Mouse (Mus musculus) liver, adult 2 months (tissue): ENCODE results near the gene Castor1. TPM values are rescaled to one million over a fixed set of nuclear protein-coding genes. Genes with fewer than 3 reads are reported as not detected.
A peak's percentile ranks its signal among the peaks of the same experiment; 100 is the strongest.

Experiments
- DNase-seq: peaks from one replicate; pipeline ENCODE4 v3.0.0-alpha.2; 2011; ENCODE audit warnings: low read depth, low spot score; ENCODE audit errors: extremely low read depth
- H3K27ac ChIP-seq: fragments of 200-500 bp; replicated peaks from 2 replicates; pipeline ENCODE4 v1.5.1; 2012; ENCODE audit warnings: low read depth, mild to moderate bottlenecking, control low read depth, inconsistent platforms, low read length; ENCODE audit not compliant: insufficient read depth
- H3K27me3 ChIP-seq: fragments of 200-500 bp; 2 replicates; pipeline ENCODE4 v1.6.1; 2012; ENCODE audit warnings: mild to moderate bottlenecking, moderate library complexity, low read length, inconsistent platforms; ENCODE audit not compliant: control insufficient read depth, insufficient read depth
- H3K36me3 ChIP-seq: fragments of 200-500 bp; 2 replicates; pipeline ENCODE4 v1.6.1; 2012; ENCODE audit warnings: low read length, inconsistent platforms; ENCODE audit not compliant: control insufficient read depth, insufficient read depth
- H3K4me1 ChIP-seq: fragments of 200-500 bp; 2 replicates; pipeline ENCODE4 v1.6.1; 2011; ENCODE audit warnings: low read length; ENCODE audit not compliant: control insufficient read depth, insufficient read depth
- H3K4me3 ChIP-seq: fragments of 200-500 bp; 2 replicates; pipeline ENCODE4 v1.5.1; 2011; ENCODE audit warnings: low read depth, mild to moderate bottlenecking, control low read depth, low read length, moderate library complexity; ENCODE audit not compliant: insufficient read depth
- H3K79me2 ChIP-seq: fragments of 200-500 bp; 2 replicates; pipeline ENCODE4 v1.6.1; 2012; ENCODE audit warnings: inconsistent platforms, mild to moderate bottlenecking, low read length, moderate library complexity; ENCODE audit not compliant: control insufficient read depth, insufficient read depth
- H3K9ac ChIP-seq: fragments of 200-500 bp; 2 replicates; pipeline ENCODE4 v1.6.1; 2012; ENCODE audit warnings: low read depth, mild to moderate bottlenecking, control low read depth, inconsistent platforms, low read length
- CTCF ChIP-seq: fragments of 200-500 bp; IDR thresholded peaks from 2 replicates; pipeline ENCODE4 v1.5.1; 2011; ENCODE audit warnings: low read depth, low read length, control low read depth
- POLR2A ChIP-seq: fragments of 200-500 bp; IDR thresholded peaks from 2 replicates; pipeline ENCODE4 v1.6.1; 2011; ENCODE audit warnings: low read length, control low read depth; ENCODE audit not compliant: insufficient read depth; ENCODE audit errors: extremely low read depth
- WGBS: fragments of 180-500 bp; shearing (Covaris S2); methylation state at CpG from one replicate; pipeline ENCODE4 v1.1.7; 2018; 5-methylcytosine and 5-hydroxymethylcytosine counted together
- polyA plus RNA-seq: library from polyadenylated mRNA; depleted of rRNA; stranded (reverse); fragments of >200 nt; gene quantifications from 2 replicates; pipeline ENCODE4 v1.2.3, GENCODE M21; 2012
- total RNA-seq: library from RNA; depleted of rRNA; stranded (reverse); fragments of >200 nt; gene quantifications from 2 replicates; pipeline ENCODE4 v1.2.3, GENCODE M21; 2014

The Castor1 gene
- total and polyA plus RNA-seq, 2 experiments, result 1.4 to 2.5 TPM

DNA sequence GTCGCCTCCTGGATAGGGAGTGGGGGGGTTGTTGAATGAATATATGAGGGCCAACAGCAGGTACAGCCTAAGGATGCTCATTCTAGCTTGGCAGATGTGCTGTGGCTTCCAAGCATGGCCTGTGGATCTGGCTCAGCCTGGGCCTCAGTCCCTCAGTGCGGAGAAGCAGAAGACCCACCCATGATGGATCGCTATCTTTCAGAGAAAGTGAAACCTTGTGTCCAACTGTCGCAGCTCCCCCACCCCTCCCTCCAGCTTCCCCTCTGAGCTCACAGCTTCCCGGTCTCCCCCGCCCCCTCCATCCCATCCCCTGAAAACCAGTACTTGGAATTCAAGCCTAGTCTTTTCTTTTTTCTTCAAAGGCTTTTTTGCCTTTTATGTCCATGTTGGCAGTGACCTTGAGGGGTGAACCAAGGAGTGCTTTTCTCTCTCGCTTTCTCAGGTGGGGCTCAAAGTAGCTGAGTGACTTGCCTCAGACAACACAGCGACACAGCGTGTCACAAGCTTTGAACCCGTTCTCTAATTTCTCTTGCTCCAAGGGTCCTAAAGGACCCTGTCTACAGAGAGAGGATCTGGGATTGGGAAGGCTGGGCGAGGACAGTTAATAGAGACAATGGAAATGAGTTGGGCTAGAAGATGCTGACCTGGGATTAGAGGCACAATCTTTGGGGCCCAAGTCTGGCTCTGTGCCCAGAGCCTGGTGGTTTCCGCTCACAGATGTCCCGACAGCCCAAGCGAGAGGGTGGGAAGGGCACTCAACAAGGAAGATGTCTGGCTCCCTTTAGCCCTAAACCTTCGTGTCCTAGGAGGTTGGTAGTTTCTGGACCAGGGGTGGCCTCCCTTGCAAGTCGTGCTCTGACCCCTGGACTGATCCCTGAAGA is 17.9 kb downstream of the Castor1 start, which contains the start of gene Osm:
Gene Osm (plus strand): TSS at position 756 of the 881 bp plus-strand sequence.
- 82% methylated on average over 16 of the region's 16 CpGs for WGBS
- no peak for TF ChIP-seq CTCF
- TF ChIP-seq POLR2A, result no peak

DNA sequence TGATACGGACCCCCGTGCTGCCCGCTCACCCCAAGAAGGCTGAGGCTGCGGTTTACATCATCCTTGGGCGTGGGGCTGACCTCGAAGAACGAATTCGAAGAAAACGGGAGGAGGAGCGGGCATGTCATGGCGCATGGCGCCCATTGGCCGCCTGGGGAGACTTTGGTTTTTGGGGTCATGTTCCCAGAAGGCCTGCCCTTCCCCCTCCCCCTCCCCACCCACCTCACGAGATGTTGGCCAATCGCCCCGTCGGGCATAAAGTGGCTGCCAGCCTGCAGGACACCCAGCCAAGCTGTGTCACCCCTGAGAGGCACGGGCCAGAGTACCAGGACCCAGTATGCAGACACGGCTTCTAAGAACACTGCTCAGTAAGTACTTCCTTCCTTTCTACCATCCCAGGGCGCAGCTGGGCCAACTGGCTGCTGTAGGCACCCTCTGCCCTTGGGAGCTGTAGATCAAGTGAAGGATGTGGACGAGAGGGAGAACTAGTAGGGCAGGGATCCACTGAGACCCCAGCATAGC is 18.6 kb downstream of the Castor1 start:
- TF ChIP-seq POLR2A (no peak), CTCF (no peak)
- WGBS, result 88% methylated on average over 21 of the region's 21 CpGs
- no peaks in the 10 kb centered on the region for H3K36me3 ChIP-seq
- no peak for DNase-seq
- no peaks in the 10 kb centered on the region for H3K27me3 ChIP-seq
- H3K79me2 ChIP-seq, result no peaks in the 10 kb centered on the region
- no peak overlapping the region; the same call in 1 of the 2 replicates for H3K4me3 ChIP-seq
- no peak overlapping the region for H3K27ac ChIP-seq
- no peak overlapping the region for H3K9ac ChIP-seq
- no peaks in the 10 kb centered on the region for H3K4me1 ChIP-seq

More for the DNA sequence above, 17.9 kb downstream of the Castor1 start, which contains the start of gene Osm:
- peak within 1 kb of the TSS; percentile 36; the same call in 1 of the 2 replicates for H3K4me3 ChIP-seq
- DNase-seq, result no peak
- no peak within 1 kb of the TSS for H3K27ac ChIP-seq
- H3K4me1 ChIP-seq, result no peaks in the 10 kb centered on the region
- H3K27me3 ChIP-seq, result no peaks in the 10 kb centered on the region
- no peak within 1 kb of the TSS for H3K9ac ChIP-seq
- H3K36me3 ChIP-seq, result no peaks in the 10 kb centered on the region
- no peaks in the 10 kb centered on the region for H3K79me2 ChIP-seq

DNA sequence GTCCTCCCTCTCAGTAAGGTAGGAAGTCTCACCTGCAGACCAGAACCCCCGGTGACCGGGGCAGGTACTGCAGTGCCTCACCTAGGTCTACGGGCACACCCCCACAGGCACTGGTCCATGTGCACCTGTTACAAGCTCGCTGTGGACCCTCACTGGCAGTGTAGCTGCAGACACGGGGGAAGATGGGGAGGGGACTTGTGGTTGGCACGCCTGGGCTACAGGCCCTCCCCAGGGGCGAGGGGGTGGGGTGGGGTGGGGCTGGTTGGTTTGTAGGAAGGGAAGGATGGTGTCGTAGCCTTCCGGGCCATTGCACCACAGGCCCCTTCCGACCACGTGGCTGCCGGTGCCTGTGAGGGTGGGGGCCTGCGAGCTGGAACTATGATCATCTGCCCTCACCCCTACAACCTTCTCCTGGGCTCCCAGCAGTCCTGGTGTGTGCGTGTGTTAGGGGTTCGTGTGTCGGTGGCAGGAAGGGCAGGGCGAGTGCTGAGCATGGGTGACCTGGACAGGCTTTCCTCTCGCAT is 19.4 kb downstream of the Castor1 start:
- H3K27me3 ChIP-seq, result no peaks in the 10 kb centered on the region
- TF ChIP-seq CTCF (0 out of 2 replicates have a peak, but pooled peaks have one; percentile 6), POLR2A (no peak)
- H3K79me2 ChIP-seq, result no peaks in the 10 kb centered on the region
- H3K9ac ChIP-seq, result no peak overlapping the region
- WGBS, result 81% methylated on average over 18 of the region's 18 CpGs
- no peak overlapping the region for H3K27ac ChIP-seq
- H3K36me3 ChIP-seq, result no peaks in the 10 kb centered on the region
- peak overlapping the region; percentile 36; the same call in 1 of the 2 replicates for H3K4me3 ChIP-seq
- no peak for DNase-seq
- H3K4me1 ChIP-seq, result no peaks in the 10 kb centered on the region

DNA sequence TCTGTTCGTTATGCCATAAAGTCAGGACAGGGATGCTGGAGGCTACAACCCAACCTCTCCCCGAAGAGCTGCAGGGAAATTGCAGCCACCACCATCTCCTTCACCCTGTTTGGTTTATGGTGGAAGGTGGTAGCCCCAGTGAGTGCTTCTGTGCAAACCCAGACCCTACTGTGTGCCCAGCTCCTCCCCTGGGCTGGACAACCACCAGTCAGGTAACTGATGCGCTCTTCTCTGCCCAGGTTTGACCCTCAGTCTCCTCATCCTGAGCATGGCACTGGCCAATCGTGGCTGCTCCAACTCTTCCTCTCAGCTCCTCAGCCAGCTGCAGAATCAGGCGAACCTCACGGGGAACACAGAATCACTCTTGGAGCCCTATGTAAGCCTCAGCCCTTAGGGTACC is 20.1 kb downstream of the Castor1 start:
- 96% methylated on average over 6 of the region's 6 CpGs for WGBS
- TF ChIP-seq CTCF (no peak), POLR2A (no peak)
- no peaks in the 10 kb centered on the region for H3K36me3 ChIP-seq
- no peak for DNase-seq
- no peaks in the 10 kb centered on the region for H3K27me3 ChIP-seq
- no peak overlapping the region for H3K9ac ChIP-seq
- no peak overlapping the region for H3K4me3 ChIP-seq
- no peaks in the 10 kb centered on the region for H3K79me2 ChIP-seq
- no peaks in the 10 kb centered on the region for H3K4me1 ChIP-seq
- no peak overlapping the region for H3K27ac ChIP-seq

DNA sequence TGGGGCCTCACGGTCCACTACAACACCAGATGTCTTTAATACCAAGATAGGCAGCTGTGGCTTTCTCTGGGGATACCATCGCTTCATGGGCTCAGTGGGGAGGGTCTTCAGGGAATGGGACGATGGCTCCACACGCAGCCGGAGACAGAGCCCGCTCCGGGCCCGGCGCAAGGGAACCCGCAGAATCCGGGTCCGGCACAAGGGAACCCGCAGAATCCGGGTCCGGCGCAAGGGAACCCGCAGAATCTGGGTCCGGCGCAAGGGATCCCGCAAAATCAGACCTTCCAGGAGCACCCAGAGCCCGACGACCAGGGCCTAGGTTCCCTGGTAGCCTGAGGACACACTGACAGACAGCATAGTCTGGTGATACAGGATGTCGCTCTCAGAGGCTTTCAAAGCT is 21.7 kb downstream of the Castor1 start:
- H3K36me3 ChIP-seq, result no peaks in the 10 kb centered on the region
- H3K9ac ChIP-seq, result no peak overlapping the region
- H3K79me2 ChIP-seq, result no peaks in the 10 kb centered on the region
- TF ChIP-seq CTCF (no peak), POLR2A (no peak)
- H3K27me3 ChIP-seq, result no peaks in the 10 kb centered on the region
- DNase-seq, result no peak
- 93% methylated on average over 23 of the region's 23 CpGs for WGBS
- no peak overlapping the region for H3K27ac ChIP-seq
- H3K4me1 ChIP-seq, result no peaks in the 10 kb centered on the region; the same call in 1 of the 2 replicates
- H3K4me3 ChIP-seq, result no peak overlapping the region

DNA sequence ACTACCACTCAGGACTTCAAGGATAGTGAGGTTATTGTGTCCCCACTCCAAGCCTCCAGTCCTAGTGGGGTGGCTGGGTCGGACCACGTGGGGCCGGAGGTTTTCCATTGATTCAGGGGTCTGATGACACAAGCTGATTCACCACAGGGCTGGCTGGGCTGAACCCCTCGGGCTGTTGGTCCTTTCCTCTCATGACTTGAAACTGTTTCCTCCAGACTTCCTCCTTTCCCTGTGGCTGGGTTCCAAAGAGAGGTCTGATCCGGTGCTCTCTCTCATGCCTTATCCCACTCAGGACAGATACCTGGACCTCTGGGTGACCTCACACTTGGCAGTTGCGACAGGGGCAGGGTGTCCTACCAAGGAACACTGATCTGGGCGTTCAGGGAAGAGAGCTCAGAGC is 22.1 kb downstream of the Castor1 start:
- no peak overlapping the region for H3K9ac ChIP-seq
- no peaks in the 10 kb centered on the region for H3K79me2 ChIP-seq
- WGBS, result 76% methylated on average over 7 of the region's 7 CpGs
- no peaks in the 10 kb centered on the region for H3K27me3 ChIP-seq
- H3K27ac ChIP-seq, result no peak overlapping the region
- H3K4me1 ChIP-seq, result no peaks in the 10 kb centered on the region; the same call in 1 of the 2 replicates
- no peak for DNase-seq
- no peak overlapping the region for H3K4me3 ChIP-seq
- no peaks in the 10 kb centered on the region for H3K36me3 ChIP-seq
- TF ChIP-seq CTCF (no peak), POLR2A (no peak)
